Mouse (Mus musculus): Measurements from ENCODE around the gene Ccdc102a. TPM values are rescaled to one million over a fixed set of nuclear protein-coding genes. Genes with fewer than 3 reads are reported as not detected.
A peak's percentile ranks its signal among the peaks of the same experiment; 100 is the strongest.

Ccdc102a gene
- total and polyA plus RNA-seq, 3 experiments = 2.5 to 5.8 (median 2.8) TPM

DNA sequence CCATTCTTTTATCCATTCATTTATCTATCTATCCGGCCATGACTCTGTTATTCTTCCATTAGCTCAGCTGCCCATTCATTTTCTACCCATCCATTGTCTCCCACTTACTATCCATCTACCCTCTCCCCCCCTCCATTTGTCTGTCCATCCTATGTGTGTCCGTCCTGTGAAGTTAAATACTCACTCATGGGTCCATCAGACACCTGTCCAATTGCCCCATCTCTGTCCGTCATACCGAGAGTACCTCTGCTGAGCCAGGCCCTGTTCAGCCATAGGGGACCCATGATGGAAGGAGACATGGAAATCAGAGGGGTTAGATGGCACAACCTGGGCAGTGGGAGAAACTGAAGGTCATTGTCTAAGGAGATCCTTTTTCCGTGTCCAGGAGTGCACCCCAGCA, 32.6 kb upstream of the Ccdc102a start:
- no peak for DNase-seq (ENCODE audit: extremely low read depth)
- no peak overlapping the region for H3K4me3 ChIP-seq (replicated peaks in 1 of 3; ENCODE audit: low read depth in 2 of 3, low read length in 2 of 3, poor library complexity in 1 of 3)
- TF ChIP-seq E2F4 (IDR thresholded peaks at IDR 0.05; ENCODE audit: insufficient replicate concordance, low read depth, low read length) = no peak
- TF ChIP-seq USF1 (IDR thresholded peaks at IDR 0.05; ENCODE audit: low read depth, low read length) = no peak
- TF ChIP-seq ELF1 (IDR thresholded peaks at IDR 0.05; ENCODE audit: low read depth, low read length) = no peak
- no peak for TF ChIP-seq RAD21 (IDR thresholded peaks at IDR 0.05; ENCODE audit: low read depth, low read length)
- no peak for TF ChIP-seq ZMIZ1 (IDR thresholded peaks at IDR 0.05; ENCODE audit: low read depth, low read length)
- TF ChIP-seq MYC (IDR thresholded peaks at IDR 0.05; ENCODE audit: low read depth, low read length) = no peak
- TF ChIP-seq RCOR1 (conservative IDR thresholded peaks at IDR 0.05; ENCODE audit: low read depth, low read length) = no peak
- peaks cover 10 to 30% of the 10 kb centered on the region in 2 experiments for H3K4me1 ChIP-seq (ENCODE audit: control insufficient read depth in 1 of 2, insufficient read depth in 2 of 2)
- no peak overlapping the region for H3K27ac ChIP-seq (ENCODE audit: insufficient read depth, low read depth)
- no peak overlapping the region for H3K9ac ChIP-seq (ENCODE audit: insufficient read depth, low read depth)
- H3K9me3 ChIP-seq (replicated peaks; ENCODE audit: low read length) = peaks cover 4% of the 10 kb centered on the region
- in situ Hi-C loops (cut with MboI; ENCODE audit: low pct_ligation_motif_present, low pct_unique_long_range_greater_than_20kb, low sequenced_read_pairs) (no loop called here), dilution Hi-C loops (cut with MboI; ENCODE audit: extremely low pct_ligation_motif_present, extremely low pct_unique_long_range_greater_than_20kb, low sequenced_read_pairs) (no loop called here)
- peaks cover 2% of the 10 kb centered on the region for H3K27me3 ChIP-seq (replicated peaks)
- H3K36me3 ChIP-seq (replicated peaks in 1 of 2; ENCODE audit: control insufficient read depth in 1 of 2, insufficient read depth in 1 of 2, low read length in 1 of 2) = no peaks in the 10 kb centered on the region
- no peaks in the 10 kb centered on the region for H3K79me2 ChIP-seq (replicated peaks; ENCODE audit: control insufficient read depth, extremely low read depth, insufficient read depth, poor library complexity, severe bottlenecking)
- H3K4me2 ChIP-seq (ENCODE audit: insufficient read depth, low read depth, poor library complexity, severe bottlenecking) = no peak overlapping the region

DNA sequence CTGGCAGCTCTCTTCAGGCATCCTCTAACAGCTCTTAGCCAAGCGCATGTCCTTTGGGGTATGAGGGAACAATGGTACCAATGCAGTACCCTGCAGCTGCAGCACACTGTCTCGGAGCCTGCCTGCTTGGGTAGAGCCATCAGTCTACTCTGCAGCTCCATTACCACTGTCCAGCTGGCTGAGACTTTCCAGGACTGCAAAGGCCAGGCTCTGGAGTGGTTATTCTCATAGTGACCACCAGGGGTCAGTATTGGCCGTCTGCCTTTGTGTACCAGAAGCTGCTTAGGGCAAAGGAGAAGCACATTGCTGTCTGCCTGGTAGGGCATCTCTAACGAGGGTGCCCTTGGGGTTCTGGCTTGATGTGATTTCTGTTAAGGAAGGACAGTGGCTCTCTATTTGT, 32.1 kb upstream of the Ccdc102a start:
- no peak overlapping the region for H3K9ac ChIP-seq (ENCODE audit: insufficient read depth, low read depth)
- TF ChIP-seq RAD21 (IDR thresholded peaks at IDR 0.05; ENCODE audit: low read depth, low read length) = peak; percentile 89
- no peak for TF ChIP-seq HCFC1 (IDR thresholded peaks at IDR 0.05; ENCODE audit: low read depth, low read length)
- TF ChIP-seq ZC3H11A (IDR thresholded peaks at IDR 0.05; ENCODE audit: low read depth, low read length) = peak; percentile 80
- peak; percentile 96 for TF ChIP-seq SMC3 (IDR thresholded peaks at IDR 0.05; ENCODE audit: low read depth, low read length)
- peak; percentile 39; the same call in 1 of the 2 replicates for TF ChIP-seq MYC (IDR thresholded peaks at IDR 0.05; ENCODE audit: low read depth, low read length)
- peak; percentile 95 to 97 for TF ChIP-seq CTCF (conservative IDR thresholded peaks at IDR 0.05 in 1 of 2, IDR thresholded peaks at IDR 0.05 in 1 of 2; ENCODE audit: low read depth in 2 of 2, low read length in 2 of 2)
- peaks cover 9 to 27% of the 10 kb centered on the region in 2 experiments for H3K4me1 ChIP-seq (ENCODE audit: control insufficient read depth in 1 of 2, insufficient read depth in 2 of 2)
- H3K79me2 ChIP-seq (replicated peaks; ENCODE audit: control insufficient read depth, extremely low read depth, insufficient read depth, poor library complexity, severe bottlenecking) = no peaks in the 10 kb centered on the region
- H3K9me3 ChIP-seq (replicated peaks; ENCODE audit: low read length) = peaks cover 4% of the 10 kb centered on the region
- peak; percentile 72 for DNase-seq (ENCODE audit: extremely low read depth)
- no peak overlapping the region for H3K4me3 ChIP-seq (replicated peaks in 1 of 3; ENCODE audit: low read depth in 2 of 3, low read length in 2 of 3, poor library complexity in 1 of 3)
- no peak overlapping the region for H3K27ac ChIP-seq (ENCODE audit: insufficient read depth, low read depth)
- no peaks in the 10 kb centered on the region for H3K36me3 ChIP-seq (replicated peaks in 1 of 2; ENCODE audit: control insufficient read depth in 1 of 2, insufficient read depth in 1 of 2, low read length in 1 of 2)
- dilution Hi-C loops (cut with MboI; ENCODE audit: extremely low pct_ligation_motif_present, extremely low pct_unique_long_range_greater_than_20kb, low sequenced_read_pairs) (no loop called here), in situ Hi-C loops (cut with MboI; ENCODE audit: low pct_ligation_motif_present, low pct_unique_long_range_greater_than_20kb, low sequenced_read_pairs) (no loop called here)
- no peak overlapping the region for H3K4me2 ChIP-seq (ENCODE audit: insufficient read depth, low read depth, poor library complexity, severe bottlenecking)
- peaks cover 3% of the 10 kb centered on the region for H3K27me3 ChIP-seq (replicated peaks)

DNA sequence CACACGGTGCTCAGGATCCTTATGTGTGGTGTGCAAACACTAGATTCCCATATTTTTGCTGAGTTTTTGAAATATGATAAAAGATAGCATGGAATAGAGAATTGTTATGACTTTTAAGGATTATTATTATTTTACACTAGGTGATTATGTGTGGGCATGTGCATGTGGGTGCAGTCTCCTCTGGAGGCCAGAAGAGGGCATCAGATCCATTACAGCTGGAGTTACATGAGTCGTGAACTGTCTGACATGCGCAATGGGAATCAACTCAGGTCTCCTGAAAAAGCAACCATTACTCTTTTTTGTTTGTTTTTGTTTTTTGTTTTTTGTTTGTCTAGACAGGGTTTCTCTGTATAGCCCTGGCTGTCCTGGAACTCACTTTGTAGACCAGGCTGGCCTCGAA, 31.1 kb upstream of the Ccdc102a start:
- Histone ChIP-seq H3K79me2 (replicated peaks; ENCODE audit: control insufficient read depth, extremely low read depth, insufficient read depth, poor library complexity, severe bottlenecking) (no peaks in the 10 kb centered on the region), H3K27ac (ENCODE audit: insufficient read depth, low read depth) (no peak overlapping the region), H3K4me3 (replicated peaks in 1 of 3; ENCODE audit: low read depth in 2 of 3, low read length in 2 of 3, poor library complexity in 1 of 3) (no peak overlapping the region), H3K9ac (ENCODE audit: insufficient read depth, low read depth) (no peak overlapping the region), H3K4me1 (ENCODE audit: control insufficient read depth in 1 of 2, insufficient read depth in 2 of 2) (peaks cover 4 to 17% of the 10 kb centered on the region in 2 experiments), H3K27me3 (replicated peaks) (peaks cover 3% of the 10 kb centered on the region), H3K36me3 (replicated peaks in 1 of 2; ENCODE audit: control insufficient read depth in 1 of 2, insufficient read depth in 1 of 2, low read length in 1 of 2) (no peaks in the 10 kb centered on the region), H3K4me2 (ENCODE audit: insufficient read depth, low read depth, poor library complexity, severe bottlenecking) (no peak overlapping the region), H3K9me3 (replicated peaks; ENCODE audit: low read length) (peaks cover 4% of the 10 kb centered on the region)
- in situ Hi-C loops (cut with MboI; ENCODE audit: low pct_ligation_motif_present, low pct_unique_long_range_greater_than_20kb, low sequenced_read_pairs) (loop anchor here (10.0 kb wide), 1 partner anchor 126 kb away; no protein-coding TSS in a partner anchor), dilution Hi-C loops (cut with MboI; ENCODE audit: extremely low pct_ligation_motif_present, extremely low pct_unique_long_range_greater_than_20kb, low sequenced_read_pairs) (no loop called here)
- TF ChIP-seq E2F4 (IDR thresholded peaks at IDR 0.05; ENCODE audit: insufficient replicate concordance, low read depth, low read length) = no peak
- no peak for TF ChIP-seq MYC (IDR thresholded peaks at IDR 0.05; ENCODE audit: low read depth, low read length)
- no peak for TF ChIP-seq MEF2A (IDR thresholded peaks at IDR 0.05; ENCODE audit: borderline replicate concordance, low read depth, low read length)
- no peak for TF ChIP-seq IRF4 (IDR thresholded peaks at IDR 0.05; ENCODE audit: low read depth, low read length)
- TF ChIP-seq CTCF (conservative IDR thresholded peaks at IDR 0.05 in 1 of 2, IDR thresholded peaks at IDR 0.05 in 1 of 2; ENCODE audit: low read depth in 2 of 2, low read length in 2 of 2) = peak in 1 of 2 experiments; percentile 43; a peak in 2 of 4 replicates
- peak; percentile 11; the same call in 1 of the 2 replicates for TF ChIP-seq SMC3 (IDR thresholded peaks at IDR 0.05; ENCODE audit: low read depth, low read length)
- peak; percentile 6; the same call in 1 of the 2 replicates for TF ChIP-seq RAD21 (IDR thresholded peaks at IDR 0.05; ENCODE audit: low read depth, low read length)
- no peak for TF ChIP-seq POLR2AphosphoS2 (IDR thresholded peaks at IDR 0.05; ENCODE audit: low read depth, low read length)
- no peak for TF ChIP-seq MAZ (IDR thresholded peaks at IDR 0.05; ENCODE audit: low read depth, low read length)
- DNase-seq (ENCODE audit: extremely low read depth) = no peak

Measured in CH12.LX (cell line).